Mouse (Mus musculus) neural tube, embryonic 12.5 days (tissue): ENCODE measurements around the gene Dnajc13. TPM values are rescaled to one million over a fixed set of nuclear protein-coding genes. Genes with fewer than 3 reads are reported as not detected.

Experiments used
- ATAC-seq: fragments of 200-750 bp; cut with Nextera tagmentation; 2 replicates; pipeline ENCODE4 v1.8.0; 2017; ENCODE audit warnings: low read depth, mild to moderate bottlenecking, moderate TSS enrichment, moderate library complexity; ENCODE audit not compliant: low FRiP score
- H3K27ac ChIP-seq: fragments of 300-500 bp; sonication (generic); 2 replicates; pipeline ENCODE4 v1.5.1; 2016
- H3K27me3 ChIP-seq: fragments of 300-500 bp; sonication (generic); replicated peaks from 2 replicates; pipeline ENCODE4 v1.6.1; 2016; ENCODE audit warnings: mild to moderate bottlenecking
- H3K36me3 ChIP-seq: fragments of 300-500 bp; sonication (generic); 2 replicates; pipeline ENCODE4 v1.6.1; 2016; ENCODE audit warnings: mild to moderate bottlenecking
- H3K4me1 ChIP-seq: fragments of 300-500 bp; sonication (generic); 2 replicates; pipeline ENCODE4 v1.6.1; 2016
- H3K4me2 ChIP-seq: fragments of 300-500 bp; sonication (generic); replicated peaks from 2 replicates; pipeline ENCODE4 v1.6.1; 2016; ENCODE audit warnings: mild to moderate bottlenecking
- H3K4me3 ChIP-seq: fragments of 300-500 bp; sonication (generic); 2 replicates; pipeline ENCODE4 v1.5.1; 2016
- H3K9ac ChIP-seq: fragments of 300-500 bp; sonication (generic); 2 replicates; pipeline ENCODE4 v1.6.1; 2016; ENCODE audit warnings: mild to moderate bottlenecking
- H3K9me3 ChIP-seq: fragments of 300-500 bp; sonication (generic); 2 replicates; pipeline ENCODE4 v1.6.1; 2016; ENCODE audit warnings: mild to moderate bottlenecking
- WGBS: fragments of 180-500 bp; shearing (Covaris S2); methylation state at CpG from one replicate; pipeline ENCODE4 v1.1.7; 2016; 5-methylcytosine and 5-hydroxymethylcytosine counted together
- polyA plus RNA-seq: library from polyadenylated mRNA; unstranded; fragments of >200 nt; fragmentation: Nextera tagmentation; extraction: Ambion mirVana; gene quantifications from 2 replicates; pipeline ENCODE4 v1.2.1, GENCODE M21; 2016

The Dnajc13 gene
- polyA plus RNA-seq, 1 experiment from 2014 or later: 20.0 TPM

DNA sequence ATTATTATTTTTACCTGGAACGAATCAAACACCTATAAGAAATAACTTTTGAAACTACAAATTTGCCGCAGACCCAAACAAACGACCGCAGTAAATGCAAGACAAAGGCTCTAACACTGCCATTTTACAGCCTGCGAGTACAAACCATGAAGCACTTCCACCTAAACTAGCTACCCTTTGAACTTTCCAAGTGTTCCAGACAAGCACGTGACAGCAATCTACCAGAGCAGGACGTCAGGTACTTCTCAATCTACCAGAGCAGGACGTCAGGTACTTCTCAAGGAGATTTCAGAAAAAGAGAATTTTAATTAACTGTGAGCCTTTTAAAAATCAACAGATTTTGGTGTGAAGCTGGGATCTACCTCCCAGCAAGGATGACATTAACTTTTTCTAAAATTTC, 11.6 kb downstream of the Dnajc13 start:
- 51% methylated on average over 8 of the region's 8 CpGs for WGBS
- H3K9me3 ChIP-seq: no peaks in the 10 kb centered on the region
- no peak for ATAC-seq

GRCm38 (mm10) chr9:104247307-104247987, 15.3 kb downstream of the Dnajc13 start:
- Histone ChIP-seq H3K4me1 (no peaks in the 10 kb centered on the region), H3K27me3 (no peaks in the 10 kb centered on the region), H3K4me2 (no peak overlapping the region), H3K36me3 (peaks cover 3% of the 10 kb centered on the region; the same call in 1 of the 2 replicates), H3K9ac (no peak overlapping the region), H3K4me3 (no peak overlapping the region), H3K27ac (no peak overlapping the region), H3K9me3 (no peaks in the 10 kb centered on the region)
- WGBS: 68% methylated on average over 6 of the region's 6 CpGs
- no peak for ATAC-seq

More for the DNA sequence above, 11.6 kb downstream of the Dnajc13 start:
- Histone ChIP-seq H3K4me2 (no peak overlapping the region), H3K4me3 (no peak overlapping the region), H3K36me3 (no peaks in the 10 kb centered on the region), H3K27me3 (no peaks in the 10 kb centered on the region), H3K4me1 (peaks cover 7% of the 10 kb centered on the region), H3K9ac (no peak overlapping the region), H3K27ac (no peak overlapping the region)

- no peak for ATAC-seq
- Histone ChIP-seq H3K27me3 (no peaks in the 10 kb centered on the region), H3K27ac (no peak overlapping the region), H3K36me3 (peaks cover 15% of the 10 kb centered on the region), H3K4me1 (no peaks in the 10 kb centered on the region), H3K4me3 (no peak overlapping the region), H3K4me2 (no peak overlapping the region), H3K9me3 (no peaks in the 10 kb centered on the region), H3K9ac (no peak overlapping the region)
- WGBS: 86% methylated on average over 9 of the region's 9 CpGs
Measured at GRCm38 (mm10) chr9:104243799-104244466, 18.8 kb downstream of the Dnajc13 start.

- H3K27me3 ChIP-seq: no peaks in the 10 kb centered on the region
- 92% methylated on average over 7 of the region's 7 CpGs for WGBS
- H3K9me3 ChIP-seq: no peaks in the 10 kb centered on the region
- no peak overlapping the region for H3K9ac ChIP-seq
- ATAC-seq: no peak
- H3K36me3 ChIP-seq: peaks cover 28% of the 10 kb centered on the region
- H3K4me3 ChIP-seq: no peak overlapping the region
- no peak overlapping the region for H3K27ac ChIP-seq
- no peak overlapping the region for H3K4me2 ChIP-seq
- no peaks in the 10 kb centered on the region for H3K4me1 ChIP-seq
Measured at GRCm38 (mm10) chr9:104240146-104240545, 22.6 kb downstream of the Dnajc13 start.

- peaks cover 34% of the 10 kb centered on the region for H3K36me3 ChIP-seq
- H3K9me3 ChIP-seq: no peaks in the 10 kb centered on the region
- H3K4me1 ChIP-seq: no peaks in the 10 kb centered on the region
- H3K9ac ChIP-seq: no peak overlapping the region
- no peaks in the 10 kb centered on the region for H3K27me3 ChIP-seq
- H3K4me2 ChIP-seq: no peak overlapping the region
- no peak for ATAC-seq
- no peak overlapping the region for H3K27ac ChIP-seq
- H3K4me3 ChIP-seq: no peak overlapping the region
- WGBS: 94% methylated on average over 8 of the region's 8 CpGs
Measured at GRCm38 (mm10) chr9:104239076-104239475, 23.7 kb downstream of the Dnajc13 start.

DNA sequence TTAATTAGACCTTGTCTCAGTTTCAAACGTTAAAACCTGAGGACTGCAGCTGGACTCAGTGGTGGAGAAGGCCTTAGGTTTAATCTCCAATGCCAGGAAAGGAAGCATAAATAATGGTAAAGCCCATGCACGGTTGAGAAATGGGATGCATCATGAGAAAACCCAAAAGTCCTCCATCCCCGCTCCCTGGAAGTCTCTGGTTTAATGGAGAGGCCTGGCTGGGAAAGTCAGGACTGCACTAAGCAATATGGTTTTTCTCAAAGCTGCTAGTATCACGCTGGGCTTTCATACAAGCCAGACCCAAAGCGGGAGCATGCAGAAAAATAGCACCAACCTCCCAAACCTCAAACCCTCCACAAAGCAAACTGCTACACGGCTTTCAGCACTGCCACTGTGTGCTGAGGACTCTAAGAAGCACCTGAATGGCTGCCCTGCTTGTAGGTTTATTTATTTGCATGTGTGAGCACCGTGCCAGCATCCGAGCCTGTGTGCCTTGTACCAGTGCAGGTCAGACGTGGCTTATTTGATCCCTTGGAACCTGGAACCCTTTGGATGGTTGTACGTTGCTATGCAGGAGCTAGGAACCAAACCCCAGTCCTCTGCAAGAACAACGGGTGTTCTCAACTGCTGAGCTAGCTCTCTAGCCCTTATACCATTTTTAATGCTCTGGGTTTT, 26.3 kb downstream of the Dnajc13 start:
- Histone ChIP-seq H3K27ac (no peak overlapping the region), H3K36me3 (peaks cover 44% of the 10 kb centered on the region), H3K4me2 (no peak overlapping the region), H3K4me1 (no peaks in the 10 kb centered on the region), H3K9ac (no peak overlapping the region), H3K4me3 (no peak overlapping the region), H3K9me3 (no peaks in the 10 kb centered on the region), H3K27me3 (no peaks in the 10 kb centered on the region)
- 94% methylated on average over 11 of the region's 11 CpGs for WGBS
- ATAC-seq: no peak

DNA sequence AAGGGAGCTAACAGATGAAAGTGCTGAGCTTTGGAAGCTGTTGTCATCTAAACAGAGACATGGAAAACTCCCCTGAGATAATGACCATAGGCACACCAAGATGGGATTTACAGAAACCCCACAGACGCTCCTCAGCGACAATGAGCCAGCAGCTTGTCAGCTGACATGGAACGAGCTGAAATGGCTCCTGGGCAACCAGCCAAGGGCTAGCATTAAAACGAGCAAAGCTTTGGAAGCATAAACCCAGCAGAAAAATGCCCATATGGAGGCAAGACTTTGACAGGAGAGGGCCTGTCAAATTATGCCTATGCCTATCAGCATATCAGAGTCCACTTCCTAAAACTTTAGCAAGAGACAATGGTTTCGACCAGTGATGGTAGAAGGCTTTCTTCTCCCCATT, 27.0 kb downstream of the Dnajc13 start:
- H3K4me3 ChIP-seq: no peak overlapping the region
- H3K27ac ChIP-seq: no peak overlapping the region
- no peak overlapping the region for H3K4me2 ChIP-seq
- no peaks in the 10 kb centered on the region for H3K4me1 ChIP-seq
- no peak for ATAC-seq
- H3K9me3 ChIP-seq: no peaks in the 10 kb centered on the region
- 75% methylated on average over 5 of the region's 5 CpGs for WGBS
- H3K36me3 ChIP-seq: peaks cover 44% of the 10 kb centered on the region
- no peak overlapping the region for H3K9ac ChIP-seq
- H3K27me3 ChIP-seq: no peaks in the 10 kb centered on the region

- 94% methylated on average over 1 of the region's 1 CpGs for whole genome bisulfite sequencing
- H3K27ac ChIP-seq: no peak overlapping the region
- no peak for ATAC-seq
- H3K9ac ChIP-seq: no peak overlapping the region
- no peak overlapping the region for H3K4me2 ChIP-seq
- peaks cover 52% of the 10 kb centered on the region for H3K36me3 ChIP-seq
- H3K4me3 ChIP-seq: no peak overlapping the region
- H3K9me3 ChIP-seq: no peaks in the 10 kb centered on the region
- H3K27me3 ChIP-seq: no peaks in the 10 kb centered on the region
- H3K4me1 ChIP-seq: no peaks in the 10 kb centered on the region
Measured at GRCm38 (mm10) chr9:104233815-104234214, 28.9 kb downstream of the Dnajc13 start.

- Histone ChIP-seq H3K9me3 (no peaks in the 10 kb centered on the region), H3K27me3 (no peaks in the 10 kb centered on the region), H3K4me1 (no peaks in the 10 kb centered on the region), H3K36me3 (peaks cover 60% of the 10 kb centered on the region), H3K27ac (no peak overlapping the region), H3K4me3 (no peak overlapping the region), H3K9ac (no peak overlapping the region), H3K4me2 (no peak overlapping the region)
- 93% methylated on average over 5 of the region's 5 CpGs for WGBS
- ATAC-seq: no peak
Measured at GRCm38 (mm10) chr9:104233060-104233459, 29.7 kb downstream of the Dnajc13 start.

DNA sequence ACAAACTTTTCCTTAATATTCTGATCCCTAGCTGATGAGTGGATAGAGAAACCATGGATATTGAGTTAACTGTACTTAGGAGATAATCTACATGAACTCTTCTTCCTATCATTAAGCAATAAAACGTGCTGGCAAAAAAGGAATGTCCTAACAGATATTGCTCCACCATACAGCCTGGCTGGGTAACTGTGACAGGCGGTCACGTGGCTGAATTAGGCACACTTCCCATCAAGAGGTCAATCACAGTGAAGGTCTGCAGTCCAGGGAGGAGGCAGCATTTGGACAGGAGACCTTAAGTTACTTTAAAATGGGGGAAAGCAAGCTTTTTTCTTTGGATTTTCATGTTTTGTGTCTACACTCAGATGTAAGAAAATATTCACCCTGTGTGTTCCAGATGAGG, 30.7 kb downstream of the Dnajc13 start:
- H3K9me3 ChIP-seq: no peaks in the 10 kb centered on the region
- no peaks in the 10 kb centered on the region for H3K4me1 ChIP-seq
- no peak overlapping the region for H3K4me3 ChIP-seq
- H3K27me3 ChIP-seq: no peaks in the 10 kb centered on the region
- no peak overlapping the region for H3K9ac ChIP-seq
- WGBS: 81% methylated on average over 3 of the region's 3 CpGs
- no peak for ATAC-seq
- peaks cover 54% of the 10 kb centered on the region for H3K36me3 ChIP-seq
- no peak overlapping the region for H3K4me2 ChIP-seq
- H3K27ac ChIP-seq: no peak overlapping the region

- H3K36me3 ChIP-seq: peaks cover 55% of the 10 kb centered on the region
Measured at GRCm38 (mm10) chr9:104211402-104211801, 51.3 kb downstream of the Dnajc13 start.

GRCm38 (mm10) chr9:104203851-104204250, 58.9 kb downstream of the Dnajc13 start:
- H3K27me3 ChIP-seq: no peaks in the 10 kb centered on the region
- ATAC-seq: no peak
- H3K9me3 ChIP-seq: no peaks in the 10 kb centered on the region
- no peak overlapping the region for H3K4me2 ChIP-seq
- 90% methylated on average over 3 of the region's 3 CpGs for WGBS
- no peak overlapping the region for H3K4me3 ChIP-seq
- peaks cover 69% of the 10 kb centered on the region for H3K36me3 ChIP-seq
- no peak overlapping the region for H3K27ac ChIP-seq
- H3K9ac ChIP-seq: no peak overlapping the region
- H3K4me1 ChIP-seq: no peaks in the 10 kb centered on the region

More at GRCm38 (mm10) chr9:104211402-104211801, 51.3 kb downstream of the Dnajc13 start:
- no peak overlapping the region for H3K9ac ChIP-seq
- H3K27ac ChIP-seq: no peak overlapping the region
- no peaks in the 10 kb centered on the region for H3K27me3 ChIP-seq
- no peak overlapping the region for H3K4me3 ChIP-seq
- WGBS: 92% methylated on average over 3 of the region's 3 CpGs
- H3K9me3 ChIP-seq: no peaks in the 10 kb centered on the region
- H3K4me2 ChIP-seq: no peak overlapping the region
- no peak for ATAC-seq
- H3K4me1 ChIP-seq: no peaks in the 10 kb centered on the region
